Mouse (Mus musculus) embryonic facial prominence, embryonic 10.5 days (tissue): ENCODE measurements at regions not wholly inside any gene's neighbourhood (a gene's known extent, or its start where the extent isn't known, plus 50 kb on each side); places are given as distances from the start of the nearest gene placed in this dataset.

ENCODE experiments used
- DNase-seq: peaks from one replicate; pipeline ENCODE4 v3.0.0-alpha.2; 2017; ENCODE audit warnings: low spot score
- H3K27ac ChIP-seq: fragments of 300-500 bp; sonication (generic); replicated peaks from 2 replicates; pipeline ENCODE4 v1.5.1; 2016; ENCODE audit warnings: mild to moderate bottlenecking
- H3K27me3 ChIP-seq: fragments of 300-500 bp; sonication (generic); replicated peaks from 2 replicates; pipeline ENCODE4 v1.6.1; 2016; ENCODE audit warnings: low read depth, mild to moderate bottlenecking; ENCODE audit not compliant: poor library complexity, severe bottlenecking
- H3K36me3 ChIP-seq: fragments of 300-500 bp; sonication (generic); replicated peaks from 2 replicates; pipeline ENCODE4 v1.6.1; 2016; ENCODE audit warnings: mild to moderate bottlenecking, moderate library complexity
- H3K4me1 ChIP-seq: fragments of 300-500 bp; sonication (generic); 2 replicates; pipeline ENCODE4 v1.6.1; 2016
- H3K4me3 ChIP-seq: fragments of 300-500 bp; sonication (generic); 2 replicates; pipeline ENCODE4 v1.5.1; 2016; ENCODE audit warnings: mild to moderate bottlenecking, moderate library complexity
- H3K9me3 ChIP-seq: fragments of 300-500 bp; sonication (generic); 2 replicates; pipeline ENCODE4 v1.6.1; 2016; ENCODE audit warnings: mild to moderate bottlenecking
- WGBS: fragments of 180-500 bp; shearing (Covaris S2); methylation state at CpG from one replicate; pipeline ENCODE4 v1.1.7; 2016; 5-methylcytosine and 5-hydroxymethylcytosine counted together

- H3K27ac ChIP-seq: 0 out of 2 replicates have a peak overlapping the region, but pooled peaks have one; percentile 19
- H3K27me3 ChIP-seq: peaks cover 12% of the 10 kb centered on the region
- H3K4me3 ChIP-seq: no peak overlapping the region
- no peak for DNase-seq
- 0 out of 2 replicates have a peak, but pooled peaks cover 2% of the 10 kb centered on the region for H3K9me3 ChIP-seq
- peaks cover 16% of the 10 kb centered on the region for H3K4me1 ChIP-seq
- WGBS: 76% methylated on average over 17 of the region's 17 CpGs
- no peaks in the 10 kb centered on the region for H3K36me3 ChIP-seq
Observed at GRCm38 (mm10) chr11:63678382-63678905, 243.6 kb downstream of the Hs3st3b1 start.

- no peak overlapping the region for H3K27ac ChIP-seq
- 68% methylated on average over 4 of the region's 4 CpGs for WGBS
- no peak for DNase-seq
Observed at GRCm38 (mm10) chr11:63679491-63679890, 242.6 kb downstream of the Hs3st3b1 start.

GRCm38 (mm10) chr11:63684228-63684980, 237.7 kb downstream of the Hs3st3b1 start:
- Histone ChIP-seq H3K27ac (no peak overlapping the region), H3K27me3 (peaks cover 10% of the 10 kb centered on the region), H3K36me3 (no peaks in the 10 kb centered on the region), H3K4me3 (no peak overlapping the region), H3K9me3 (no peaks in the 10 kb centered on the region), H3K4me1 (peaks cover 4% of the 10 kb centered on the region)
- WGBS: 77% methylated on average over 11 of the region's 11 CpGs
- DNase-seq: no peak

More at GRCm38 (mm10) chr11:63679491-63679890, 242.6 kb downstream of the Hs3st3b1 start:
- Histone ChIP-seq H3K4me1 (peaks cover 16% of the 10 kb centered on the region), H3K9me3 (0 out of 2 replicates have a peak, but pooled peaks cover 2% of the 10 kb centered on the region), H3K36me3 (no peaks in the 10 kb centered on the region), H3K27me3 (peaks cover 21% of the 10 kb centered on the region), H3K4me3 (no peak overlapping the region)

- Histone ChIP-seq H3K36me3 (no peaks in the 10 kb centered on the region), H3K4me1 (peaks cover 17% of the 10 kb centered on the region), H3K27me3 (0 out of 2 replicates have a peak, but pooled peaks cover 3% of the 10 kb centered on the region), H3K9me3 (no peaks in the 10 kb centered on the region), H3K27ac (no peak overlapping the region), H3K4me3 (no peak overlapping the region)
- DNase-seq: peak; percentile 53
- whole genome bisulfite sequencing: 43% methylated on average over 4 of the region's 4 CpGs
Observed at GRCm38 (mm10) chr11:63691041-63691440, 231.0 kb downstream of the Hs3st3b1 start.

- 0 out of 2 replicates have a peak overlapping the region, but pooled peaks have one; percentile 13 for H3K4me3 ChIP-seq
- H3K27ac ChIP-seq: peak overlapping the region; percentile 48
- H3K36me3 ChIP-seq: no peaks in the 10 kb centered on the region
- no peaks in the 10 kb centered on the region for H3K9me3 ChIP-seq
- DNase-seq: peak; percentile 78
- 30% methylated on average over 12 of the region's 12 CpGs for WGBS
- peaks cover 36% of the 10 kb centered on the region for H3K4me1 ChIP-seq
- H3K27me3 ChIP-seq: peaks cover 38% of the 10 kb centered on the region
Observed at GRCm38 (mm10) chr11:63704995-63705580, 217.0 kb downstream of the Hs3st3b1 start.

- no peak for DNase-seq
- 60% methylated on average over 8 of the region's 8 CpGs for WGBS
- H3K27ac ChIP-seq: peak overlapping the region; percentile 48; the same call in 1 of the 2 replicates
Observed at GRCm38 (mm10) chr11:63706057-63706456, 216.0 kb downstream of the Hs3st3b1 start.

GRCm38 (mm10) chr11:63707093-63707492, 215.0 kb downstream of the Hs3st3b1 start:
- Histone ChIP-seq H3K9me3 (no peaks in the 10 kb centered on the region), H3K4me3 (no peak overlapping the region), H3K36me3 (no peaks in the 10 kb centered on the region), H3K27me3 (peaks cover 46% of the 10 kb centered on the region), H3K27ac (no peak overlapping the region), H3K4me1 (peaks cover 43% of the 10 kb centered on the region)
- DNase-seq: no peak
- 32% methylated on average over 5 of the region's 5 CpGs for WGBS

More at GRCm38 (mm10) chr11:63706057-63706456, 216.0 kb downstream of the Hs3st3b1 start:
- no peak overlapping the region for H3K4me3 ChIP-seq
- H3K4me1 ChIP-seq: peaks cover 36% of the 10 kb centered on the region
- H3K36me3 ChIP-seq: no peaks in the 10 kb centered on the region
- H3K27me3 ChIP-seq: peaks cover 40% of the 10 kb centered on the region
- H3K9me3 ChIP-seq: no peaks in the 10 kb centered on the region

- peaks cover 46% of the 10 kb centered on the region for H3K27me3 ChIP-seq
- WGBS: 82% methylated on average over 4 of the region's 4 CpGs
- no peak for DNase-seq
Observed at GRCm38 (mm10) chr11:63708412-63708811, 213.7 kb downstream of the Hs3st3b1 start.

GRCm38 (mm10) chr11:63712053-63712864, 209.8 kb downstream of the Hs3st3b1 start:
- DNase-seq: peak; percentile 31
- Histone ChIP-seq H3K4me3 (no peak overlapping the region), H3K36me3 (no peaks in the 10 kb centered on the region), H3K27me3 (peaks cover 41% of the 10 kb centered on the region), H3K27ac (no peak overlapping the region; the same call in 1 of the 2 replicates), H3K4me1 (peaks cover 15% of the 10 kb centered on the region), H3K9me3 (no peaks in the 10 kb centered on the region)
- 46% methylated on average over 15 of the region's 15 CpGs for WGBS

More at GRCm38 (mm10) chr11:63708412-63708811, 213.7 kb downstream of the Hs3st3b1 start:
- Histone ChIP-seq H3K4me1 (peaks cover 50% of the 10 kb centered on the region), H3K27ac (no peak overlapping the region), H3K36me3 (no peaks in the 10 kb centered on the region), H3K4me3 (no peak overlapping the region), H3K9me3 (no peaks in the 10 kb centered on the region)

GRCm38 (mm10) chr11:63722261-63722660, 199.8 kb downstream of the Hs3st3b1 start:
- H3K27ac ChIP-seq: no peak overlapping the region
- peaks cover 16% of the 10 kb centered on the region for H3K4me1 ChIP-seq
- H3K27me3 ChIP-seq: no peaks in the 10 kb centered on the region
- WGBS: 92% methylated on average over 5 of the region's 5 CpGs
- H3K9me3 ChIP-seq: no peaks in the 10 kb centered on the region
- no peaks in the 10 kb centered on the region for H3K36me3 ChIP-seq
- no peak overlapping the region for H3K4me3 ChIP-seq
- DNase-seq: no peak

GRCm38 (mm10) chr11:63730880-63731279, 191.2 kb downstream of the Hs3st3b1 start:
- Histone ChIP-seq H3K4me1 (peaks cover 28% of the 10 kb centered on the region), H3K36me3 (no peaks in the 10 kb centered on the region), H3K9me3 (no peaks in the 10 kb centered on the region), H3K27me3 (0 out of 2 replicates have a peak, but pooled peaks cover 2% of the 10 kb centered on the region), H3K27ac (no peak overlapping the region), H3K4me3 (no peak overlapping the region)
- 53% methylated on average over 9 of the region's 9 CpGs for WGBS
- peak; percentile 37 for DNase-seq

- WGBS: 44% methylated on average over 5 of the region's 5 CpGs
- DNase-seq: peak; percentile 34
- no peak overlapping the region for H3K27ac ChIP-seq
Observed at GRCm38 (mm10) chr11:63753260-63753659, 168.8 kb downstream of the Hs3st3b1 start.

More at GRCm38 (mm10) chr11:63753260-63753659, 168.8 kb downstream of the Hs3st3b1 start:
- Histone ChIP-seq H3K4me1 (peaks cover 15% of the 10 kb centered on the region), H3K9me3 (no peaks in the 10 kb centered on the region), H3K4me3 (no peak overlapping the region), H3K27me3 (no peaks in the 10 kb centered on the region), H3K36me3 (no peaks in the 10 kb centered on the region)
